Mouse (Mus musculus) 416B (cell line): ENCODE measurements around the gene Tshz2.

Experiments
- DNase-seq: peaks from one replicate; pipeline ENCODE4 v3.0.0; 2011; ENCODE audit warnings: low read depth

Tshz2 gene

DNA sequence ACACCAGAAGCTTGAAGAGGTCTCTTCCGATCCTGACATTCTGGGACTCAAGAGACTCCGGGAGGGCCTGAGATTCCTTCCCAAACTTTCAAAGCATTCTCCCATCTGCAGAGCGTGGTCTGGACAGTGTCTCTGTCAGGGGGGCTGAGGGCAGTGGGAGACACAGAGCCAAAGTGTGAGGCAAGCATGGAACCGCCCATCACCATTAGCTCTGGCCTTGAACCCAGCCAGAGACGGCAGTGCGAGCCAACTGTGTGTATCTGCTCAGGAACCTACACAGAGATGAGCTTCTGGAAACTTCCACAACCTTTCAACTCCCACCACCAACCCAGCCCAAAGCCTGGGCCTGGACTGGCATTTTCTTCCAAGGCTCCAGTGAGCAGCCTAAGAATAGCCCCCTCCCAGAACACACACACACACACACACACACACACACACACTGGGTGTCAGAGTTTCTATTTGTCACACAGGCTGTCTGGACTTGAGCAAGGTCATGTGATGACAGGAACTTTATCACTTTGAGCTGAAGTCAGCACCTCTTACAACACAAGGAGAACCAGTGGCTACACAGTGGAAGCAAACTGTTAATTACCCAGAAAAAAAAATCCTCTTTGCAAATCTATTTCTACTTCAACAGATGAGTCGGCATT is 67.2 kb downstream of the Tshz2 start:
- DNase-seq: no peak

- DNase-seq: no peak
Observed at GRCm38 (mm10) chr2:169702725-169703486, 70.1 kb downstream of the Tshz2 start.

DNA sequence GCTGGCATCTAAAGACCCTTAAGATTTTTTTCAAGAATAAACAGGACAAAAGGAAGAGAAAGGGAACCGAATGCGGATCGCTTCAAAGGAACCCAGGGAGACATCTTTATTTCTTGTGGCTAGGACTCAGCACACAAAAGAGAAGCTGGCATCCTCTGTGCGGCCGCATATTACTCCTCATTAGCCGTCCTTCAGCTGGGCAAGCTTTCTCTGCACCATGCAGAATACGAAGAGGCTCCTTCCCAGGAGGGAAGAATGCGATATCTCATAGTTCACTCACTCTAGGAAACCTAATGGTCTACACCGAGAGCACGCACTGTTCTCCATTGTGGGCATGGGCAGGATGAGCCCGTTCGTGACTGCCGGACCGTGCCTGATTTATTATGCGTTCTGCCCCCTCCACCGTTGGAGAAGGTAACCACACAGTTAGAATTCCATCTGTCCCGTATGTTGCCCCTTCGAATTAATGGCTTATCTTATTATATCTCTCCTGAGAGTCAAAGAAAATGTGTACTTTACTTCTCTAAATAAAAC is 89.0 kb downstream of the Tshz2 start:
- no peak for DNase-seq

DNA sequence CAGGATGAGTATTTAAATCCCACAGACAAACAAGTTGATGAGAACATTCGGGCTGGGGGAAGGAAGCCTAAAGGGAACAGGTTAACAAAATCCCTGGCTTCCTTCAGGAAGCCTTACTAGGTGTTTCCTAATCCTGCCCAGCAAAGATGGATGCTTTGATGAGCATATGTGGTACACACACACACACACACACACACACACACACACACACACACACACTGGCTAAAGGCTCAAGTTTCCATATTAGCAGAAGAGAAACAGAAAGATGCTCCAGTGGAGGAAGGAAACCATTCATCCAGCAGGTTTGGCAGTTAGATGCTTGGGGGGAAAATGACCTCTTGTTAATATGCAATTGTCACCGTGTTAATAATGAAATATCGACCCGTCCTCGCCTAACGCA is 89.5 kb downstream of the Tshz2 start:
- no peak for DNase-seq

DNA sequence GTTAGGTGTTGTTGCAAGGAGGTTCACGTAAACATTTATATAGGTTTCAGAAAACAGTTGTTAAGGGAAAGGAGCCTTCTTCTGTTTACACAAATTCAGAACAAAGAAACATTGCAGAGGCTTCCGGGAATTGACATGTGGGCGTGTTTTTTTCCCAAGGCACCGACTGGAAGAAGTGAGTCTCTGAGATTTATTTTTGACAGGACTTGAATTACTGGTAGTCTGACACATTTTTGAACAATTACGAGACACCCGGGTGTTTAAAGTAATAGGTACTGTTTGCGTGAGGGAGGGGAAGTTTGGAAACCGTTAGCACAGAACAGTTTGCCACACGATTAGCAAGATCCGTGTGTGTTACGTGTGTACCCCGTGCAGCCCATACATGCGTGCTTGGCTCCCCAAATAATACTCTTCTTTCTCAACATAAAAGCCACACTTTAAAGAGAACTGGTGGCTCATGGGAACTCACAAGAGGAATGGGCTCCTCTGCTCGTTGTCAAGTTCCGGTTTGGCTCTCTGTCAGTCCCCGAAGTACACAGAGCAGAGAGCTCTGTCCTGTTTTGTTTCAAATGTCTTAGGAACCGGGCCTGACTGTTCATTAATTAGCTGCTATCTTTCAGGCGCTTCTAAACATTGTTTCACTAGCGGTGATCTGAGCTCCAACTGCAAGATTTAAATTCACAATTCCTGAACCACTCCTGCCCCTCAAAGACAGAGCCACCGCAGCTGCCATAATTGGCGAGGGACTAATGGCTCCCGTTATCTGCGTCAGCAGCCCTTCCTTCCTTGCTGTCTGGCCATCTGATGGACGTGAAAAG is 91.0 kb downstream of the Tshz2 start:
- no peak for DNase-seq

DNA sequence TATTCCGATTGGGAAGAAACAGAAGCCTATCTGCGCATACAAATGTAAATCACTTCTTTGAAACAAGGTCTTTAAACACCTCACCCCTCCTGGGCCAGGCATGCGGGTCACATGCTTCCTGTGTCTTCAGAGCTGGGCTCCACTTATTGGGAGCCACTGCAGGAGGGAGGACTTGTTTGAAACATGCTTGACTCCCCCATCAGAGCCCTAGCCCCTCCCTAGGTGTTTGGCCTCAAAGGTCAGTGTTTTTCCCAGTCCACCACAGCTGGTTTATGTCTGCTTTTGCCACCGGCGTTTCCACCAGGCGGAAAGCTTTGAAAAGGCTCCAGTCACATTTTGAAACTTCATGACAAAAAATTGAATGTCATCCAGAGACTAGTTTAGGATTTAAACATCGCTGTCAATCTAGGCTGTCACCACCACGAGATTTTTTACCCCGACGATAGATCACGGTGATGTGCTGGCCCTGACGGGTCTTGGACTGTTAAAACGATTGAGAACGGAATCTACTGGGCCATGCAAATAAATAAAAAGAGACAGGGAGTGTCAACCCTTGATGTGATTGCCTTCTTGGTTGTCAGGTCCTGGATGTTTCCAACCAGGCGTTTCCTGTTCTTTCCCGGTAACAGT is 96.0 kb downstream of the Tshz2 start:
- DNase-seq: no peak

- DNase-seq: peak; percentile 1
Observed at GRCm38 (mm10) chr2:169730551-169730996, 97.8 kb downstream of the Tshz2 start.

DNA sequence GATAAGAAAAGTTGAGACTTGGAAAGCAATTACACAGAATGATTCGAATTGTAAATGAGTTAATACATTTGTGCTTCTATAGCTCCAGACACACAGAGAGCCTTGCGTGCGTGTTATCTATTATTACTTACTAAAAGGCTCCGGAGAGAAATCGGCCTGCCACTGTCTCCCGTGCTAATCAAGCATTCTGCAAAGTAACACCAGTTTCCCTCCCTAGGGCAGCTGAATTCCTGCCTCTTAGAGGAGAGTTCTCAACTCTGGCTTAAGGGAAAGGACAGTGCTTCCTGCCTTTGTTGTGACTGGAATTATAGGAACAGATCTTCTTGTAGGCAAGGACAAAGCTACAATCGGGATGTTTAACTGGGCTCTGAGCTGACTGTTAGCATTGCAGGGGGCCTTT is 101.2 kb downstream of the Tshz2 start:
- no peak for DNase-seq

- no peak for DNase-seq
Observed at GRCm38 (mm10) chr2:169735475-169736406, 102.9 kb downstream of the Tshz2 start.

GRCm38 (mm10) chr2:169740996-169741395 is 108.2 kb downstream of the Tshz2 start:
- no peak for DNase-seq

DNA sequence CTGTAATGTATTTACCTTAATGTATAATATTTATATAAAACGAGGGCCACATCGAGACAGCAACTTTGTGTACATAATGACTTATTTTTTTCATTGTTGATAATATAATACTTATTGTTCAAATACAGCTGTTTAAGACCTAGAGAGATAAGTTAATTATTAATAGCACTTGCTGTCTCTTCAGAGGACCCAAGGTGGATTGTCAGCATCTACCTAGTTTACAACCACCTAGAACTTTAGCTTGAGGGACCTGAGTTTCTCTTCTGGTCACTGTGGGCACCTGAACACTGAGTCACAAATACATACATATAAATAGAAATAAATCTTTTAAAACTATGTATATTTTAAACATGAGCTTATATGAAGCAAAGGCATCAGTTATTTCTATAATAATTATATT is 110.0 kb downstream of the Tshz2 start:
- no peak for DNase-seq

DNA sequence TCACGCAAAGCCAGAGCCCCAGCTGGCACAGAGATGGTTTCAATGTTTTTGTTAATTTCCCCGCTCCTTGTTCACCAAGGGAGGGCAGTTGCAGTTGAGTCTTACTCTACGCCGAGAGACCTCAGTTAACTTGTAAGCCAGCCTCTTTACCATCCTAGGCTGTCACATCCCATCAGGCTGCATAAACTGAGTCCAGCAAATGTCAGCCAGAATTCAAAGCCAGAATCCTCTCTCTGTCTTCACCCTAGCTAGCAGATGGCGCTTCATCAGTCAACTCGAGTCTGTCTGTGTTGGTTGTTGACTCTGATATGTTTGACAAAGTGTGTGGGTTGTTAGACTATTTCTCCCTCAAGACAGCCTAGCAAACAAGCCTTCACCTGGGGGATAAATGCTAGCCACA is 110.5 kb downstream of the Tshz2 start:
- no peak for DNase-seq

DNA sequence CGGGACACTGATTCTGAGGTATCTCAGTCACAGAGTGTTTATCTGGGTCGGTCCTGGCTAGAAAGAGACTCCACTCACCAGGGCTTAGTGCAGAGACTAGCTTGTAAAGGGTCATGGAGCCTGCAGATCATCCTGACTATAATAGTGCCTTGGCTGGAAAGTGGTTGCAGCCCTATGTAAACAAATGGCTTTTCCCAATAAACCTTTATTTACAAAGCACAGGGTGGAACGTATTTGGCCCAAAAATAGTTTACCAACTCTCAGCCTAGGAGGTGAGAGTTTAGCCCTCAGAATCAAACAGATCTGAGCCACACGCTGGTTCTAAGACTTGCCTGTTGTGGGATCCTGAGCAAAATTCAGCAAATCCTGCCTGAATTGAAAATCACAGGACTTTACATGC is 111.1 kb downstream of the Tshz2 start:
- no peak for DNase-seq

- no peak for DNase-seq
Observed at GRCm38 (mm10) chr2:169747114-169747642, 114.4 kb downstream of the Tshz2 start.

- DNase-seq: no peak
Observed at GRCm38 (mm10) chr2:169749331-169749945, 116.6 kb downstream of the Tshz2 start.

DNA sequence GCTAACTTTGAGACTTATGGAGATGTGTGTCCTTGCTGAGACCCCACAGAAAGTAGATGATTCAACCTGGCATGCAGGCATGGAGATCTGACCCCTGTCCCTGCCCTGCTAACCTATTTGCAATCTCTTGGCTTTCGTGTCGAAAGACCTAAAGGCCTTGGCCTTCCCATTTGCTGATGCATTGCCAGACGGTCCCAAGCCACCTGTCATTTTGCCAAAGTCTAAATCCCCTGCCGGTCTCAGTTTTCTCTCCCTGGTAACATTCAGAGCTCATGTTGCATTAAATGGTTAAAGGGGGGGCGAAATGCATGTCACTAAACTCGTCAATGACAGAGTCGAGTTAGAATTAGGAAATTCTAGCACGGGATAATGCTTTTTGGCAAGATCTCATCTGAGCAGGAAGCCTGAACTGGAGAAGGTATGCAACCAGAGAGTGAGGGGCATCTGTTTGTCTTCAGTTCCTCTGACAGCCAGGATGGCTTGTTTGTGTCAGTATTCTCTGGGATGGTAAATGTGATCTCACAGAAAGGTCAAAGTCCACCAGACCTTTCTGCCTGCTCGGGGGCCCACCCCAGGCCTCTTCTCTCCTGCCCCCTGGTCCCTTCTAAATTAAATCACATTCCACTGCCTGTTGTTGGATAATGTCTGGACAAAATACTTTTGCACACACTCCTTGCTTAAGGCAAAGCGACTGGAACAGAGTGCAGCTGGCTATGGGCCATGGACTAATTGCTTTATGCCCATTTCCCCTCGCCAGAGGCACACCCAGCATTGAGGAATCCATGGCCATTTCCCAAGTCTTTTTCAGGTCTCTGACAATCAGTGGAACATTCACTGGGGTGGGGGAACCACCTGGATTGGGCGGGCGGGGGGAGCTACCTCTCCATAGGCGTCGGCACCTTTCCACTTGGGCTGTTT is 118.0 kb downstream of the Tshz2 start:
- DNase-seq: no peak

GRCm38 (mm10) chr2:169752126-169752525 is 119.3 kb downstream of the Tshz2 start:
- DNase-seq: no peak

- no peak for DNase-seq
Observed at GRCm38 (mm10) chr2:169753432-169753831, 120.6 kb downstream of the Tshz2 start.

DNA sequence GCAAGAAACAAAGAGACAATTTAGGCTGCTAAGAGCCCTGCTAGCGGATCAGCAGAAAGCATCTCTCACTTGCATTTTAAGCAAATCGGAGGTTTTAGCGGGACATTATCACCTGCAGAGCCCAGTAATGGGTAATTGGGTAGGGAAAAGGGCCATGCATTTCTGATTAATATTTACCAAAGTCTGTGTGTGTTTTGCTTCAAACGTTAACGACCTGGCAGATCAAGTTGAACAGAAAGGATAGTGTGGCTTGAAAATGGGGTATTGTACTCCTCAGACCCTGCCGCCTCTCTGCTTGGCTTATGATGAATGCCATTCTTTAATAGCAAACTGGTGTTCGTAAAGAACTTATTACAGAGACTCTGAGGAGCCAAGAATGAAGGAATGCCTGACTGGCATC is 122.3 kb downstream of the Tshz2 start:
- no peak for DNase-seq
